ENCODE assay signal across 9 mouse cellular contexts in genomic region chr4:126181170-126181957, GRCm38 (mm10). TPM values are rescaled to one million over a fixed set of nuclear protein-coding genes. Genes with fewer than 3 reads are reported as not detected.
DNase-seq lines count a peak whose midpoint lies in the region; ATAC-seq and TF ChIP-seq lines count a peak whose summit lies in the region.
"Had no signal": no experiment of that assay in that cellular context is flagged by ENCODE, and none has a peak within 500 bp of the region (broad histone marks: within the 10 kb centered on the region; RNA-seq: fewer than 3 reads in every experiment).

No protein-coding gene starts in this region.

- no peak overlapping the region for H3K4me3 ChIP-seq in bone marrow, adult 2 months (replicated peaks; ENCODE audit: control insufficient read depth, low read depth, low read length)
- H3K4me3 ChIP-seq in heart, embryonic 12.5 days = no peak overlapping the region
- no peak overlapping the region for H3K4me3 ChIP-seq in midbrain, postnatal 0 days (ENCODE audit: low read depth, low read length)
- H3K4me3 ChIP-seq: limb, embryonic 15.5 days had no signal

- WGBS in bone marrow, adult 2 months = 60% methylated on average over 7 of the region's 7 CpGs
- 54% methylated on average over 7 of the region's 7 CpGs for WGBS in heart, embryonic 12.5 days
- WGBS in midbrain, postnatal 0 days = 52% methylated on average over 7 of the region's 7 CpGs

- no peak overlapping the region for H3K27ac ChIP-seq in bone marrow, adult 2 months (ENCODE audit: control insufficient read depth, insufficient read depth, low read depth, low read length, poor library complexity)
- 0 out of 2 replicates have a peak overlapping the region, but pooled peaks have one; percentile 18 for H3K27ac ChIP-seq in heart, embryonic 12.5 days (ENCODE audit: poor library complexity, severe bottlenecking)
- no peak overlapping the region for H3K27ac ChIP-seq in midbrain, postnatal 0 days (ENCODE audit: low read depth, low read length)
- H3K27ac ChIP-seq: limb, embryonic 15.5 days had no signal

- DNase-seq in heart, adult 18-20 months = peak; percentile 65
- DNase-seq in heart, postnatal 25 days (ENCODE audit: low spot score) = no peak
- peak; percentile 86 for DNase-seq in CD4-positive, CD25-positive, alpha-beta regulatory T cell, adult 2 months (ENCODE audit: low read depth, low spot score)
- peak; percentile 41 to 59 for DNase-seq in layer of hippocampus, postnatal 10 days (ENCODE audit: low spot score in 2 of 2)
- peak; percentile 82 for DNase-seq in midbrain, postnatal 0 days (ENCODE audit: low spot score)
- no peak for DNase-seq in urinary bladder, postnatal 4 days (ENCODE audit: low spot score in 2 of 2)

- no peak overlapping the region for H3K9ac ChIP-seq in heart, embryonic 12.5 days
- H3K9ac ChIP-seq in midbrain, postnatal 0 days (replicated peaks; ENCODE audit: low read length, poor library complexity, severe bottlenecking) = no peak overlapping the region
- H3K9ac ChIP-seq: limb, embryonic 15.5 days had no signal

- no peaks in the 10 kb centered on the region for H3K4me1 ChIP-seq in bone marrow, adult 2 months (ENCODE audit: control insufficient read depth, insufficient read depth, low read length)
- 0 out of 2 replicates have a peak, but pooled peaks cover 3% of the 10 kb centered on the region for H3K4me1 ChIP-seq in heart, embryonic 12.5 days (replicated peaks)
- H3K4me1 ChIP-seq in midbrain, postnatal 0 days (ENCODE audit: insufficient read depth, low read length) = no peaks in the 10 kb centered on the region
- H3K4me1 ChIP-seq: limb, embryonic 15.5 days had no signal

- peaks cover 64% of the 10 kb centered on the region for H3K36me3 ChIP-seq in heart, embryonic 12.5 days
- H3K36me3 ChIP-seq in midbrain, postnatal 0 days (ENCODE audit: insufficient read depth, low read length) = peaks cover 21% of the 10 kb centered on the region

- no peaks in the 10 kb centered on the region for H3K27me3 ChIP-seq in heart, embryonic 12.5 days (replicated peaks)
- H3K27me3 ChIP-seq in midbrain, postnatal 0 days (ENCODE audit: insufficient read depth, low read length) = no peaks in the 10 kb centered on the region
- H3K27me3 ChIP-seq: limb, embryonic 15.5 days had no signal

- TF ChIP-seq CTCF in bone marrow, adult 2 months (IDR thresholded peaks at IDR 0.05; ENCODE audit: control insufficient read depth, insufficient read depth, low read length) = peak; percentile 88
- TF ChIP-seq CTCF in midbrain, postnatal 0 days (IDR thresholded peaks at IDR 0.05) = peak; percentile 88

- intact Hi-C loops in heart, postnatal 25 days (cut with DNase I) = loop anchor here (1.0 kb wide), 2 partner anchors 80 to 129 kb away; no protein-coding TSS in a partner anchor

- TF ChIP-seq POLR2A in bone marrow, adult 2 months (IDR thresholded peaks at IDR 0.05; ENCODE audit: borderline replicate concordance, control insufficient read depth, low read depth, low read length) = no peak

- ATAC-seq in heart, embryonic 12.5 days (ENCODE audit: insufficient number of reproducible peaks, low FRiP score) = 0 out of 2 replicates have a peak, but pooled peaks have one; percentile 53
- no peak for ATAC-seq in midbrain, postnatal 0 days (ENCODE audit: low FRiP score)

- H3K9me3 ChIP-seq in heart, embryonic 12.5 days (replicated peaks) = no peaks in the 10 kb centered on the region
- no peaks in the 10 kb centered on the region for H3K9me3 ChIP-seq in midbrain, postnatal 0 days (ENCODE audit: low read length)
- H3K9me3 ChIP-seq: limb, embryonic 15.5 days had no signal

- H3K4me2 ChIP-seq in heart, embryonic 12.5 days = no peak overlapping the region
- no peak overlapping the region for H3K4me2 ChIP-seq in midbrain, postnatal 0 days (ENCODE audit: low read depth, low read length, poor library complexity, severe bottlenecking)
- H3K4me2 ChIP-seq: limb, embryonic 15.5 days had no signal

RNA-seq across cellular contexts. Expression of gene Sh3d21, which starts 18.1 kb away (rescaled TPM):
- total RNA-seq in heart, adult 18-20 months (2021) = 1 to 10 TPM; 1.3 to 2.4 TPM
- 1 to 10 TPM; 1.9 to 3.1 TPM for total RNA-seq in heart, postnatal 25 days (2021)
- 1.0 TPM in 1 of 2 replicates, not detected in the other for polyA plus RNA-seq in bone marrow, adult 2 months (2011; ENCODE audit: insufficient read depth, insufficient read length, low replicate concordance, missing spikeins)
- 2.7 and 3.6 TPM in 2 replicates for polyA plus RNA-seq in heart, embryonic 12.5 days (2016; fragmentation: Nextera tagmentation; extraction: Ambion mirVana)
- 1 to 10 TPM; 1.0 to 1.1 TPM for total RNA-seq in layer of hippocampus, postnatal 10 days (2021)
- total RNA-seq in midbrain, postnatal 0 days (2014; rRNA removed) = 0.19 and 2.7 TPM in 2 replicates
- 2.6 and 2.9 TPM in 2 replicates for polyA plus RNA-seq in midbrain, postnatal 0 days (2015; fragmentation: Nextera tagmentation; extraction: Ambion mirVana)

RNA-seq across cellular contexts. Expression of gene Thrap3, which starts 21.2 kb away (rescaled TPM):
- total RNA-seq in heart, adult 18-20 months (2021) = 100 to 1,000 TPM in 1 of 2 experiments, 10 to 100 TPM in 1; 86.5 to 116 TPM
- total RNA-seq in heart, postnatal 25 days (2021) = 100 to 1,000 TPM; 108 to 111 TPM
- 133 and 198 TPM in 2 replicates for polyA plus RNA-seq in bone marrow, adult 2 months (2011; ENCODE audit: insufficient read depth, insufficient read length, low replicate concordance, missing spikeins)
- 177 and 191 TPM in 2 replicates for polyA plus RNA-seq in heart, embryonic 12.5 days (2016; fragmentation: Nextera tagmentation; extraction: Ambion mirVana)
- total RNA-seq in layer of hippocampus, postnatal 10 days (2021) = 100 to 1,000 TPM; 141 to 144 TPM
- total RNA-seq in midbrain, postnatal 0 days (2014; rRNA removed) = 119 and 162 TPM in 2 replicates
- polyA plus RNA-seq in midbrain, postnatal 0 days (2015; fragmentation: Nextera tagmentation; extraction: Ambion mirVana) = 81.6 and 94.8 TPM in 2 replicates

RNA-seq across cellular contexts. Expression of gene Eva1b, which starts 33.8 kb away (rescaled TPM):
- total RNA-seq in heart, adult 18-20 months (2021) = 1 to 10 TPM; 8.8 to 9.5 TPM
- total RNA-seq in heart, postnatal 25 days (2021) = 10 to 100 TPM; 15.2 to 17.6 TPM
- polyA plus RNA-seq in bone marrow, adult 2 months (2011; ENCODE audit: insufficient read depth, insufficient read length, low replicate concordance, missing spikeins) = 5.7 and 7.1 TPM in 2 replicates
- polyA plus RNA-seq in heart, embryonic 12.5 days (2016; fragmentation: Nextera tagmentation; extraction: Ambion mirVana) = 30.6 and 31.2 TPM in 2 replicates
- 10 to 100 TPM in 1 of 2 experiments, 1 to 10 TPM in 1; 6.7 to 10.4 TPM for total RNA-seq in layer of hippocampus, postnatal 10 days (2021)
- total RNA-seq in midbrain, postnatal 0 days (2014; rRNA removed) = 8.5 and 12.3 TPM in 2 replicates
- 9.1 and 10.6 TPM in 2 replicates for polyA plus RNA-seq in midbrain, postnatal 0 days (2015; fragmentation: Nextera tagmentation; extraction: Ambion mirVana)

Comparison
In these comparisons a context has a peak if more than half of its experiments do, and no peak if none do; other contexts are left out.
1. DNase-seq: peak in heart, adult 18-20 months (2 of 2), CD4-positive, CD25-positive, alpha-beta regulatory T cell, adult 2 months (single experiment), layer of hippocampus, postnatal 10 days (2 of 2) and midbrain, postnatal 0 days (single experiment); none in heart, postnatal 25 days (single experiment) and urinary bladder, postnatal 4 days (0 of 2).